Mouse (Mus musculus): Measurements from ENCODE around the gene Cpt1b. TPM values are rescaled to one million over a fixed set of nuclear protein-coding genes. Genes with fewer than 3 reads are reported as not detected.
"Not testable (repeated sequence)": the region's sequence is repeated elsewhere in the genome, so short reads cannot be mapped to it uniquely, and the experiment has no call there.

The Cpt1b gene
- polyA plus RNA-seq, 1 experiment from 2014 or later, result 0.51 TPM

DNA sequence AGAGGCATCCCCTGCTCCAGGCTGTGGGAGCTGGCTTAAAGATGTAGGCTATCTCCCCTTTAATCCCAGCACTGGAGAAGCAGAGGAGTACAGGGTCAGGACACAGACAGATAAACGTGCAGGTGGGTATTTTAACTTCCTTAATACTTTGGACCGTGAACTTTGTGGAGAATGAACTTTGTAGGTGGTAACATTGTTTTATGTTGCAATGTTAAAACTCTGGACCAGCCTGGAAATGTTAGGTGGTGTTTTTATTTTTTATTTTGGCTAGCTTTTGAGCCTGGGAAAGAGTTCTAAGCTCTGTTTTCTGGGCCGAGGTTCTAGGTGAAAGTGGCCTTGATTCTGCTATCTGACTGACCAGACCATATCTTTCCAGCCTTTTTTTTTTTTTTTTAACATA is 5.6 kb upstream of the Cpt1b start:
- Histone ChIP-seq H3K27me3 (ENCODE audit: control insufficient read depth, insufficient read depth, low read length) (no peaks in the 10 kb centered on the region), H3K4me2 (replicated peaks; ENCODE audit: low read depth) (no peak overlapping the region), H3K27ac (replicated peaks) (no peak overlapping the region), H3K4me1 (replicated peaks; ENCODE audit: control insufficient read depth, insufficient read depth) (no peaks in the 10 kb centered on the region), H3K4me3 (ENCODE audit: low read depth, low read length) (no peak overlapping the region), H3K9ac (ENCODE audit: low read length) (no peak overlapping the region), H3K9me3 (ENCODE audit: control insufficient read depth, low read length) (no peaks in the 10 kb centered on the region), H3K36me3 (ENCODE audit: control insufficient read depth, insufficient read depth, low read length) (no peaks in the 10 kb centered on the region)
- DNase-seq (ENCODE audit: low spot score), result no peak
- no peak for ATAC-seq (ENCODE audit: low FRiP score, low TSS enrichment)
- no peak for TF ChIP-seq EP300 (optimal IDR thresholded peaks at IDR 0.05)
- 89% methylated on average over 3 of the region's 3 CpGs for WGBS

DNA sequence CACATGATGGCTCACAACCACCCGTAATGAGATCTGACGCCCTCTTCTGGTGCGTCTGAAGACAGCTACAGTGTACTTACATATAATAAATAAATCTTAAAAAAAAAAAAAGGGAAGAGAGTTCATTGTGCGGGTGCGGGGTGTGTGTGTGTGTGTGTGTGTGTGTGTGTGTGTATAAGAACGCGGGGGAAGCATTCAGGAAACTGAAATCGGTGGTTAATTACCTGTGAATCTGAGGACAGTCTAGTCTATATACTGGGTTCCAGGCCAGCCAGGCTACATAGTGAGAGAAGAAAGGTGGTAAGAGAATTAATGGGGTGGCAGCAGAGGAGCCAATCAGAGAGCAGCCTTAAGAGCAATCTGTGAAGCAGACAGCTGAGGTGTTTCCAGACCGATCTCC is 5.1 kb upstream of the Cpt1b start:
- WGBS, result 85% methylated on average over 5 of the region's 9 CpGs
- not testable (repeated sequence) for H3K4me1 ChIP-seq (replicated peaks; ENCODE audit: control insufficient read depth, insufficient read depth); H3K36me3 ChIP-seq (ENCODE audit: control insufficient read depth, insufficient read depth, low read length); H3K9ac ChIP-seq (ENCODE audit: low read length); H3K27ac ChIP-seq (replicated peaks); H3K4me2 ChIP-seq (replicated peaks; ENCODE audit: low read depth); H3K4me3 ChIP-seq (ENCODE audit: low read depth, low read length); ATAC-seq (ENCODE audit: low FRiP score, low TSS enrichment); DNase-seq (ENCODE audit: low spot score); H3K9me3 ChIP-seq (ENCODE audit: control insufficient read depth, low read length); H3K27me3 ChIP-seq (ENCODE audit: control insufficient read depth, insufficient read depth, low read length)
- peak; percentile 2 for TF ChIP-seq CTCF (IDR thresholded peaks at IDR 0.05; ENCODE audit: low read depth)

DNA sequence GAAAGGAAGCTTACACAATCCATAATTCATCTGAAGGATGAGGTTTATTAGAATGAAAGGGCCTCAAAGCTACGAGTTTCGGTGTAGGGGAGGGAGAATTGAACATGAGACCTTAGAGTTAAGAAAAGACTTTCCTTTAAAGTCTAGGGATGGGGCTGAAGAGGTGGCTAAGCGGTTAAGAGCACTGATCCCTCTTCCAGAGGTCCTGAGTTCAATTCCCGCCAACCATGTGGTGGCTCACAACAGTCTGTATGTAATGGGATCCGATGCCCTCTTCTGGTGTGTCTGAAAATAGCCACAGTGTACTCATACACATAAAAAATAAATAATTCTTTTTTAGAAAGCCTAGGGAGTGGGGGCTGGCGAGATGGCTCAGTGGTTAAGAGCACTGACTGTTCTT is 4.7 kb upstream of the Cpt1b start:
- Histone ChIP-seq H3K4me2 (replicated peaks; ENCODE audit: low read depth) (peak overlapping the region; percentile 97), H3K9me3 (ENCODE audit: control insufficient read depth, low read length) (no peaks in the 10 kb centered on the region), H3K27ac (replicated peaks) (peak overlapping the region; percentile 98), H3K27me3 (ENCODE audit: control insufficient read depth, insufficient read depth, low read length) (no peaks in the 10 kb centered on the region), H3K9ac (ENCODE audit: low read length) (peak overlapping the region; percentile 83), H3K4me1 (replicated peaks; ENCODE audit: control insufficient read depth, insufficient read depth) (no peaks in the 10 kb centered on the region), H3K4me3 (ENCODE audit: low read depth, low read length) (peak overlapping the region; percentile 78), H3K36me3 (ENCODE audit: control insufficient read depth, insufficient read depth, low read length) (no peaks in the 10 kb centered on the region)
- DNase-seq (ENCODE audit: low spot score), result no peak
- TF ChIP-seq CTCF (IDR thresholded peaks at IDR 0.05; ENCODE audit: low read depth), result peak; percentile 25
- TF ChIP-seq EP300 (optimal IDR thresholded peaks at IDR 0.05), result no peak
- WGBS, result 43% methylated on average over 6 of the region's 6 CpGs
- no peak for ATAC-seq (ENCODE audit: low FRiP score, low TSS enrichment)

DNA sequence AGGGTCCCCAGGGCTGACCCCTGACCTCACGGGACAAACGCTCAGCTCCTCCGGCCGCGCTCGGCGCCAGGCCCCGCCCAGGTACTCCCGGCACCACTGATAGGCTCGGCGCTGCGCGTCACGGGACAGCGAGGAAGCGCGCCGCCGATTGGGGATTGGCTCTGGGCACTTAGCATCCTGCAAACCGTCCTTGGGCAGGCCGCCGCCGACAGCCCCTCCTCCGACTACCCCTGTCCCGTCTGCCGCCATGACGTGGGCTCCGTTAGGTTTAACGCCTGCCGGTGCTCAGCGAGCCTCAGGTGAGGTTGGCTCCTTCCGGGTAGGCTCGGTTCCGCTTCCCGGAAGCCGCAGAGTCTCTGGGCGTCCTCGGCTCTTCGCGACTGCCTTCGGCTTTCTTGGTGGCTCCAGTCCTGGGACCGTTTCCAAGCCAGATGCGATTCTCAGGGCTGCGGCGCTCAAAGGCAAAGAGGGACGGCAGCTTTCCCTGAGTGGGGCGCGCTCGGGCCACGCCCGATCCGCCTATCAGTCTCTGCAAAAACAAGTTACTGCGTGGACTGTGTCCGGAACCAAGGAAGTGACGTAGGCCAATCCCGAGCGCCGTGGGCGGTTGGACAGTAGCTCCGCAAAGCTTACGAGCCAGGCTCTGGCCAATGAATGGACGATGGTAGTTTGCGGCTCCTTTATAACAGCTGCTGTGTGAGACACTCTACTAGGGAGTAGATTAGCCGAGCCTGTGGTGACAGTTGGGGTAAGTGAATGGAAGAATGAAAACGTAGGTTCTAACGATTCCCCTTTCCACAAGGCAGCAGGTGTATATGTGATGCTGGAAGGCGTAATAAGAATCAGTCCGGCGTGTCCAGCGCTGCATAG is 3.9 kb upstream of the Cpt1b start, which contains the start of the genes C730034F03Rik, Gm44502 and Chkb:
Gene C730034F03Rik, plus strand, starts transcription at position 238 of the 870 bp plus-strand sequence.
Gene Gm44502, minus strand, starts transcription at position 345 of the 870 bp plus-strand sequence.
Gene Chkb, minus strand, starts transcription at position 557 of the 870 bp plus-strand sequence.
- Histone ChIP-seq H3K9ac (ENCODE audit: low read length) (peak within 1 kb of the TSS; percentile 83), H3K27me3 (ENCODE audit: control insufficient read depth, insufficient read depth, low read length) (no peaks in the 10 kb centered on the region), H3K4me2 (replicated peaks; ENCODE audit: low read depth) (peak within 1 kb of the TSS; percentile 97), H3K27ac (replicated peaks) (peak within 1 kb of the TSS; percentile 98), H3K4me1 (replicated peaks; ENCODE audit: control insufficient read depth, insufficient read depth) (no peaks in the 10 kb centered on the region), H3K36me3 (ENCODE audit: control insufficient read depth, insufficient read depth, low read length) (no peaks in the 10 kb centered on the region), H3K9me3 (ENCODE audit: control insufficient read depth, low read length) (no peaks in the 10 kb centered on the region), H3K4me3 (ENCODE audit: low read depth, low read length) (peak within 1 kb of the TSS; percentile 78)
- DNase-seq (ENCODE audit: low spot score) (peak; percentile 93), ATAC-seq (ENCODE audit: low FRiP score, low TSS enrichment) (peak; percentile 96)
- WGBS, result under 1% methylated on average over 70 of the region's 70 CpGs
- no peak for TF ChIP-seq EP300 (optimal IDR thresholded peaks at IDR 0.05)
- TF ChIP-seq CTCF (IDR thresholded peaks at IDR 0.05; ENCODE audit: low read depth), result no peak

DNA sequence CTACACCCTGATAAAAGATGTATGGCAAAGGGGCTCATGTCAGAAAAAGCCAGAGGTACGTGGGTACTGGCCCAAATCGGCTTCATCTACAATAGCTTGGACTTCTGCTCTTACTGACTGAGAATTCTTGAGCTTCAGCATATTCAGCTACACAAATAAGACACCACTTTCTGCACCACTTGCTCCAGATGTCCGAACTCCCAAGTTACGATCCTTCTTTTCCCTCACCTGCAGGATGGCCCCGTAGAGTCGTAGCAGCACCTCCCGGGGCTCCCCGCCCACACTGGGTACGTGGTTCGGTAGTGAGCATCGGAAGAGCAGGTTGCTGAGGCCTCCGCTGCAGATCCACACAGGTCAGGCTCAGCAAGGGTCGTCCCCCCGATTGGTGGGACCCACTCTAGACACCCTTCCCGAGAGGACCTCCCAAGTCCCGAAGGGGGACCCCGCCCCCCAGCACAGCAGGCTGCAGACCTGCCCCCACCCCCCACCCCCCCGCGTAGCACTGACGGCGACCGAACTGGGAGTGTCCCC is 3.2 kb upstream of the Cpt1b start:
- Histone ChIP-seq H3K9ac (ENCODE audit: low read length) (peak overlapping the region; percentile 83), H3K4me1 (replicated peaks; ENCODE audit: control insufficient read depth, insufficient read depth) (no peaks in the 10 kb centered on the region), H3K9me3 (ENCODE audit: control insufficient read depth, low read length) (no peaks in the 10 kb centered on the region), H3K4me2 (replicated peaks; ENCODE audit: low read depth) (peak overlapping the region; percentile 97), H3K27ac (replicated peaks) (peak overlapping the region; percentile 98), H3K4me3 (ENCODE audit: low read depth, low read length) (peak overlapping the region; percentile 78), H3K27me3 (ENCODE audit: control insufficient read depth, insufficient read depth, low read length) (no peaks in the 10 kb centered on the region), H3K36me3 (ENCODE audit: control insufficient read depth, insufficient read depth, low read length) (no peaks in the 10 kb centered on the region)
- TF ChIP-seq EP300 (optimal IDR thresholded peaks at IDR 0.05) (no peak), CTCF (IDR thresholded peaks at IDR 0.05; ENCODE audit: low read depth) (no peak)
- ATAC-seq (ENCODE audit: low FRiP score, low TSS enrichment) (peak; percentile 34), DNase-seq (ENCODE audit: low spot score) (no peak)
- WGBS, result 3% methylated on average over 20 of the region's 22 CpGs

Data from stomach, postnatal 0 days (tissue).